Mouse (Mus musculus): Measurements from ENCODE around the gene Gopc.
A peak's percentile ranks its signal among the peaks of the same experiment; 100 is the strongest.

The Gopc gene

DNA sequence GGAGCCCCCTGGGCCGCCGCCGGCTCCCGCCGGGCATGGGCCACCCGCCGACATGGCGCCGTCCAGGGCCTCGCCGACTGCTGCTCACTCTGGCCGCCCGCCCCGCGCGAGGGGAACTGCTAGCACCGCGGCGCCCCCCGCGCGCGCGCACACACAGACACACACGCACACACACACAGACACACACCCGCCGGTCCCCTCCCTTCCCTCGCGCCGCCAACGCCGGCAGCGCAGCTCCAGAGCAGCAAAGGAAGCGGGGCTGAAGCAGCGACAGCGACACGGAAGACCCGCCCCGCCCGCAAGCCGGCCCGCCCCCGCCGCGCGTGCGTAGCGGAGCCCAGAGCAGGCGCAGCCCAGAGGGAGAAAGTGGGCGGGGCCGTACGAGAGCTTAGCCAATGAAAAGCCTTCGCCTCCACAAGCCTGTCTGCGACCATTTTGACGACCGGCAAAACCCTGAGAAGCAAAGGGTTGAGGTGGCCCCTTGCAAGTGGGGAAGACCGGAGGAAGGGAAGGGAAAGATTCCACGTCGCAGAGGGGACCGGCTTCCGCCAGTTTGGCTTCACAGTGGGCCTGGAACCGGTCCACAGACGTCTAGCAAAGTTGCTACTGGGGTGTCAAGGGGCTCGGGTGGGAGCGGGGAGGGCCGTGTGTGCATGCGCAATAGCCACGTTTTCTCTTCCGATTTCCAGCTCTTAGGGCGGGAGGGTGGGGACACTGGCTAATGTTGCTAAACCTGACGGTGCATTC lies at the start of gene Gopc:
TSS of gene Gopc (minus strand) at position 280 of the 747 bp plus-strand sequence.
- Histone ChIP-seq H3K27me3 (ENCODE audit: control insufficient read depth, insufficient read depth, low read length, poor library complexity, severe bottlenecking) (no peaks in the 10 kb centered on the region), H3K36me3 (ENCODE audit: control insufficient read depth, insufficient read depth, low read length, poor library complexity, severe bottlenecking) (no peaks in the 10 kb centered on the region)
- DNase-seq (ENCODE audit: low read depth, low spot score) = peak; percentile 98

DNA sequence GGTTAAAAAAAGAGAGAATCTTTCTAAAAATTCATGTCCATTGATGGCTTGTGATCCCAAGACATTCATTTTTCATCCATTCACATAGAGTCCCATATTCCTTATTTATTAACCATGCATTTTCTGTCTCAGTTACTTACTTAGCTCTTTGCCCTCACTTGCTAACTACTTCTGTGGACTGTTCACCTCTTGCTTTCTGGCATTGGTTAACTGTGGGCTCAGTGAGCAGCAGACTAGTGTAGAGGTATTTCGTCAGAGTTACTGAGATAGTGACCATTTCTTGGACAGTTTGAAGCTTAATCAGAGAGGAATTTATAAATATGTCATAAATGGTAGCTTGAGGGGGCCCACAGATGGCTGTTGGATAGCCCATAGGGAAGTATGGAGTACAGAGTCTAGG lies 49.0 kb upstream of the Gopc start:
- no peak for DNase-seq (ENCODE audit: low read depth, low spot score)
- Histone ChIP-seq H3K36me3 (ENCODE audit: control insufficient read depth, insufficient read depth, low read length, poor library complexity, severe bottlenecking) (peaks cover 9% of the 10 kb centered on the region), H3K27me3 (ENCODE audit: control insufficient read depth, insufficient read depth, low read length, poor library complexity, severe bottlenecking) (no peaks in the 10 kb centered on the region)

DNA sequence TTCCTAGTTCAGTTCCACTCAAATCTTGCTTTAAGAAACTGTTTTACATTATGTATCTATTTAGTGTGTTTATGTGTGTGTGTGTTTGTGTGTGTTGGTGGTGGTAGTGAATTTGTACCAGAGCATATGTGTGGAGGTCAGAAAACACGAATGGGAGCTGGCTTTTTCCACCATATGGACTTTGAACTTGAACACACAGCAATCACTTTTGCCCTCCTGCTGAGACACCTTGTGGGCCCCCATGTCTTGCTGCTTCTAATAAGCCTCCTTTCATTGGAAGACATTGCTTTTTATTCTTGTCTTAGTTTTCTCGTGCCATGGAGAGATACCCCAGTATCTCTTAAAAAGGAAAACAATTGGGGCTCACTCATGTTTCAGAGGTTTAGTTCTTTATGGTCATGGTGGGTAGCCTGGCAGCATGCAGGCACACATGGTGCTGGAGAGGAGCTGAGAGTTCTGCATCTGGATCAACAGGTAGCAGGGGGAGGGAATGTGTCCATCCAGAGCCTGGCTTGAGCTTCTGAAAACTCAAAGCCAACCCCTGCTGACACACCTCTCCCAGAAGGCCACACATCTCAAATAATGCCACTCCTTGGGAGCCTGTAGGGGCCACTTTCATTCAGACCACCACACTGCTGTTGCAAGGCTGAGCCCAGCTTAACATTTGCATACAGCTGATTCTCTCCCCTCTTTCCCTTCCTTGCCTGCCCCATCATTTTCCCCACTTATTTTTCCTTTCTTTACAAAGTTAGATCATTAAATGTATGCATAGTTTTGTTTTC lies 45.9 kb upstream of the Gopc start:
- no peak for DNase-seq (ENCODE audit: low read depth, low spot score)
- Histone ChIP-seq H3K36me3 (ENCODE audit: control insufficient read depth, insufficient read depth, low read length, poor library complexity, severe bottlenecking) (peaks cover 7% of the 10 kb centered on the region), H3K27me3 (ENCODE audit: control insufficient read depth, insufficient read depth, low read length, poor library complexity, severe bottlenecking) (no peaks in the 10 kb centered on the region)

DNA sequence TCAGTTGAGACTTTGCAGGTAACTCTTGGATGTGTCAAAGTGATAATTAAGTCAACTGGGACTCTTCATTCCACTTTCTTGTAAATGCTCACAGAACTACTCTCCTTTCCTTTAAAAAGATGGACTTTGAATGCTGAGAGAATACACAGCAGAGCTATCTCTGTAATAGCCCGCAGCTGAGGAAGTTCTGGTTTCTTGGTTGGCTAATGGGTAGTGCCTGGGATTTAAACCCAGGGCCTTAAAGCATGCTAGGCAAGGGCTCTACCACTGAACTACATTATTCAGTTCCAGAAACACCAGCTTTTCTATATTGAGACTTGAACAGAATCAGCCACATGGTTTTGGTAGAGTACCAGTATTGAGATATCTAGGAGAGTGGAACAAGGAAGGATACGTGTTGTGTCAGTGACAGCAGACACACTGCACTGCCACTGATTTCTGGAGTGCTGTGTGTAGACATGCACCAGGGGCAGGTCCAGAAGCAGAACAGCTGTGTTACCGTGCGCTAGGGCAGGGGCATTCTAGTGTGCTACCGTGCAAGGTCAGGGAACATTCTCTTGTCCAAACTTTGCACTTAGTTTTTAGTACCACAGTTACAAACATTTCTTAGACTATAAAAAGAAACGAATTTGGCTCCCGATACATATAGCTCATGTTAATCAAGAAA lies 44.5 kb upstream of the Gopc start:
- Histone ChIP-seq H3K27me3 (ENCODE audit: control insufficient read depth, insufficient read depth, low read length, poor library complexity, severe bottlenecking) (no peaks in the 10 kb centered on the region), H3K36me3 (ENCODE audit: control insufficient read depth, insufficient read depth, low read length, poor library complexity, severe bottlenecking) (peaks cover 2% of the 10 kb centered on the region; the same call in 1 of the 2 replicates)
- DNase-seq (ENCODE audit: low read depth, low spot score) = no peak

DNA sequence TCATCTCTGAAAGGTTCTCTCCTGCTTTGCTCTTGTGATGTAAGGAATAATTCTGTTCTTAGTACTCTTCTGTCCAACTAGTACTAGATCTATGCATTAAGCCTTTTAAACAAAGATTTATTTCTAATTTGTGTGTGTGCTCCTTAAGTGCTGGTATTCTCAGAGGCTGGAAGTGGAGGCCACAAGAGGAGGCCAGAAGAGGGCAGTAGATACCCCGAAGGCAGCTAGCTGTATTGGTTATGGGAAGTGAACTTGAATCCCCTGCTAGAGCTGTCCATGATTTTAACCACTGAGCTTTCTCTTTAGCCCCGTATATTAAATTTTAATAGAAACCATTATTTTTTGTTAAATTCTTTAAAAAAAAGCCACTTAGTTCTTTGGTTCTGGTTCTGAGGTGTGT lies 41.2 kb upstream of the Gopc start:
- Histone ChIP-seq H3K27me3 (ENCODE audit: control insufficient read depth, insufficient read depth, low read length, poor library complexity, severe bottlenecking) (no peaks in the 10 kb centered on the region), H3K36me3 (ENCODE audit: control insufficient read depth, insufficient read depth, low read length, poor library complexity, severe bottlenecking) (no peaks in the 10 kb centered on the region; the same call in 1 of the 2 replicates)
- peak; percentile 50 for DNase-seq (ENCODE audit: low read depth, low spot score)

DNA sequence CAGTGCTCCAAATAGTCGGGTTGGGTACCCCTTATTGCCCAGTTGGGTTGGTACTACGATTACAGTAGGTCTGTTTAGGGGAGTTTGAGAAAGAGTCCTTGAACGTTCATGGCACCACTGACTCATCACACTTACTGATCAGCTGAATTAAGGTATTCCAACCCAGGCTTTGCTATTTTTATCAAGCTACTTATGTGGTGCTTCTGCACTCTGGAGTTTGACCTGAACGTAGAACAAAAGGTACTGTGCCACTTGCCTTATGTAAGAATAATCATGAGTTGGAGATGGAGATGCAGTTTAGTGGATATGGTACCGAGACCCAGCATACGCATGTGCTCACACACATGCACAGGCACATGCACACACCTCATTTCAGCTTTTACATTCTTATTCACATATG lies 39.8 kb upstream of the Gopc start:
- Histone ChIP-seq H3K27me3 (ENCODE audit: control insufficient read depth, insufficient read depth, low read length, poor library complexity, severe bottlenecking) (no peaks in the 10 kb centered on the region), H3K36me3 (ENCODE audit: control insufficient read depth, insufficient read depth, low read length, poor library complexity, severe bottlenecking) (no peaks in the 10 kb centered on the region; the same call in 1 of the 2 replicates)
- DNase-seq (ENCODE audit: low read depth, low spot score) = no peak

DNA sequence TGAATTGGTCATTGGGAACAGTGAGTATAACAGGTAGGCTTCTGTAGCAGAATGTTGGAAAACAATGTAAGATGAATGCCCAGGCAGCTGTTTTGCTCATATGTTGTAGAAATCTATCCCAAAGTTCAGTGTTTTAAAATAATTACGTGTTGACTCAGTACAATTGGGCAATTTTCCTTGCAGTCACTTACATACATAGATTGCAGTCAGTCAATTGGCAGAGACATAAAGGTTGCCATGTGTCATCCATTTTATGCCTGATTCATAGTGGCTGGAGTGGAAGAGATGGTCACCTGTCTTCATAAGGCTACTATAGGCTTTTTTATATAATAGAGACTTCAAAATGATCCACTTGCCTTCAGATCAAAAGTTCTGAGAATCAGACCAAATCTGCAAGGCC lies 38.6 kb upstream of the Gopc start:
- DNase-seq (ENCODE audit: low read depth, low spot score) = no peak
- H3K27me3 ChIP-seq (ENCODE audit: control insufficient read depth, insufficient read depth, low read length, poor library complexity, severe bottlenecking) = no peaks in the 10 kb centered on the region
- H3K36me3 ChIP-seq (ENCODE audit: control insufficient read depth, insufficient read depth, low read length, poor library complexity, severe bottlenecking) = no peaks in the 10 kb centered on the region; the same call in 1 of the 2 replicates

DNA sequence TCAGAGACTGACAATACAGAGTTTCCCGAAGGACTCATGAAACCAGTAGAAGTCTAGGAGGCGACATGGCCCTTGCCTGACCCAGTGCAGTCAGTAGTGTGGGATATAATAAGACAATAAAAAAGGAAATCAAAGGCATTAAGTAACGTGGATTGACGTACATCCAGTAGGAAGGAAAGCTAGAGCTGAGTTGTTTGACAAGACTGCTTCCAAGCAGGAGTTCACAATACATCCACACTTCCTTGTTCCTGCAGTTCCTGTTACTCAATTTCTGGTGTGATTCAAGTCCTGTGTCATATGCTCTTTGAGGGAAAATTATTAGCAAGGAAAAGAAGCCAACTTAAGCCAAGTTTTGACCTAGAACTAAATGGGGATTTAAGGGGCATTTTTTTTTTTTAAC lies 37.5 kb upstream of the Gopc start:
- no peaks in the 10 kb centered on the region; the same call in 1 of the 2 replicates for H3K36me3 ChIP-seq (ENCODE audit: control insufficient read depth, insufficient read depth, low read length, poor library complexity, severe bottlenecking)
- no peak for DNase-seq (ENCODE audit: low read depth, low spot score)
- no peaks in the 10 kb centered on the region for H3K27me3 ChIP-seq (ENCODE audit: control insufficient read depth, insufficient read depth, low read length, poor library complexity, severe bottlenecking)

DNA sequence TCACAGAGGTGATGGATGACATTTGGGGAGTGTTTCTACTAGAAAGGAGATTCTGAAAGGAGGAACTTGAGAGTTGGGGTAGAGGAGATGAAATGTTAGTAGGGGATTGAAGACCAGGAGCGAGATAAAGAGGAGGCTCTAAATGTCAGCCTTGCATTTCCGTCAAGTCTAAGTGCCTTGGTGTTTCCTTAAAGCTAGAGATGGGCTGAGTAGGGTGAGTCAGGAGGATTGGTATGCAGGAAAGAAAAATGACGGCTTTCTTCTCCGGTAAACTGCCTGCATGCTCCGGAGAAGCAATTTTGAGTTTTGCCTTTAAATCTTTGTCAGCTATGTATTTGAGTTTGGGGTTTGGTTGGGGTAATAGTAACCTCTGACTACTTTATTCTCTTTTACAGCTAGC lies 37.0 kb upstream of the Gopc start:
- Histone ChIP-seq H3K27me3 (ENCODE audit: control insufficient read depth, insufficient read depth, low read length, poor library complexity, severe bottlenecking) (no peaks in the 10 kb centered on the region), H3K36me3 (ENCODE audit: control insufficient read depth, insufficient read depth, low read length, poor library complexity, severe bottlenecking) (no peaks in the 10 kb centered on the region; the same call in 1 of the 2 replicates)
- no peak for DNase-seq (ENCODE audit: low read depth, low spot score)

DNA sequence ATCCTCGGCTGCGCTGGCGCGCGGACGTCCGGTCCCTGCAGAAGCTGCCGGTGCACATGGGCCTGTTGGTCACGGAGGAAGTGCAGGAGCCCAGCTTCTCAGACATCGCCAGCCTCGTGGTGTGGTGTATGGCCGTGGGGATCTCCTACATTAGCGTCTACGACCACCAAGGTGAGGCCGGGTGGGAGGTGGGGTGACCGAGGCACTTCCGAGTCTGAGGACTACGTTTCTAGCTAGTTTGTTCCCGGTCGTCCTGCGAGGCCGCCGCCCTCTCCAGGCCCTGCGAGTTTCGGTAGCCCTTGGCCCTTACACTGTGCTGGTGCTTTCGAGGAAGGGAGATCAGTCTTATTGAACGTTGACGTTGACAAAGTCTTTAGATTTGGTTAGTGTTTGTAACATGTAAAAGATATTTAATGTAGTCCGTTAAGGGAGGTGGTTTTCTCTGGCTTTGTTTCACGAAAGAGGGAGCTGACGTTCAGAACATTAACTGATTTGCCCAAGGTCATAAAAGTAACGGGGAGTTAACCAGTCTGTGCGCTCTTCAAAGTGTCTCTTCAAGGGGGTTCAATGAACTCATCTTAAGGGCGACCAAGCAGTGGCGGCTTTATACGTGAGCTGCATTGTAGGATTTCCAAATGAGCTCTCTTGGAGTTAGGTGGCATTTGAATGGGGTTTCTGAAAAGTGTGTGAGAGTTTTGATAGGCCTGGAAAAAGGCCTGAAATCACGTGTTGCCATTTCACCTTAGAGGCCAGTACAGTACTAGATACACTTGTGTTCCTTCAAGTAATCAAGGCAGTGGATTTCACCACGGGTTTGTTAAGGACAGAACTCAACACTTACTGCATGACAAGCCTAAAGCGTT lies 36.3 kb upstream of the Gopc start:
- H3K36me3 ChIP-seq (ENCODE audit: control insufficient read depth, insufficient read depth, low read length, poor library complexity, severe bottlenecking) = no peaks in the 10 kb centered on the region; the same call in 1 of the 2 replicates
- no peak for DNase-seq (ENCODE audit: low read depth, low spot score)
- no peaks in the 10 kb centered on the region for H3K27me3 ChIP-seq (ENCODE audit: control insufficient read depth, insufficient read depth, low read length, poor library complexity, severe bottlenecking)

DNA sequence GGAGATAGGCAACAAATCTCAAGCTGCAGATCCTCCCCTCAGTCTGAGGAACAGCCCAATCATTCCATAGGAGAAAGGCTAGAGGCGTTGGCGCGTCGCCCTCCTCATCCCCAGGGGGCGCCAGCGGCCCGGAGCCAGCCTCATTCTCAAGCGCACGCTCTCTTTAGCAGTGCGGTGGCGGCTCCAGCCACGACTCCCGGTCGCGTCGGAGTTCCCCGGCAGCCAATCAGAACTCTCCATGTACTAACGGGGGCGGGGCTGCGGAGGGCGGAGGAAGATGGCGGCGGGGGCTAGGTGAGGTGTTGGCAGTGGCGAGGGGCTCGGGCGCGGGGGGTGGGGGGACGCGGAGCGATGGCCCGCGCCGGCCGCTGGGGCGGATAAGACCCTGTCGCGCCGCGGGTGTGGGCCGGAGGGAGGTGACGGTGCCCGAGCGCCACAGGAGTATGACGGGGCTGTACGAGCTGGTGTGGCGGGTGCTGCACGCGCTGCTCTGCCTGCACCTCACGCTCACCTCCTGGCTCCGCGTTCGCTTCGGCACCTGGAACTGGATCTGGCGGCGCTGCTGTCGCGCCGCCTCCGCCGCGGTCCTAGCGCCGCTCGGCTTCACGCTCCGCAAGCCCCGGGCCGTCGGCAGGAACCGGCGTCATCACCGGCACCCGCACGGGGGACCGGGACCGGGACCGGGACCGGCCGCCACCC lies 35.5 kb upstream of the Gopc start, which contains the start of gene Nus1:
TSS of gene Nus1 (plus strand) at position 249 of the 699 bp plus-strand sequence.
- Histone ChIP-seq H3K36me3 (ENCODE audit: control insufficient read depth, insufficient read depth, low read length, poor library complexity, severe bottlenecking) (no peaks in the 10 kb centered on the region; the same call in 1 of the 2 replicates), H3K27me3 (ENCODE audit: control insufficient read depth, insufficient read depth, low read length, poor library complexity, severe bottlenecking) (no peaks in the 10 kb centered on the region)
- peak; percentile 97 for DNase-seq (ENCODE audit: low read depth, low spot score)

DNA sequence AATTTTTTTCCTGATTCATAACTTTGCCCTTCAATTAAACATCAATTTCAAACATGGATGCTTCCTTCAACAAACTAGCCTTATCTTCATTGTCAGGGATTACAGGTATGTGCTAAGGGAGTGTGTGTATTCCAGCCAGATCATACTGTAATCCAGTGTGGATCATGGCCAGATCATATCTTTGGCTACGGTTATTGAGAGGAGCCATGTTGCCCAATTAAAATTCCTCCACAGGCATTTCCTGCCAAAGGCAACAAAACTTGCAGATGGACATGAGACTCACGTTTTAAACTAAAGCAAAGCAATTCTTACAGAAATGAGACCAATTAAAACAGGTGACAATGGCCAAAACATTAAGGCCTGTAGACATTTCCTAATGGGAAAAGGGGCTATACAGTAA lies 34.5 kb upstream of the Gopc start:
- DNase-seq (ENCODE audit: low read depth, low spot score) = no peak
- H3K27me3 ChIP-seq (ENCODE audit: control insufficient read depth, insufficient read depth, low read length, poor library complexity, severe bottlenecking) = no peaks in the 10 kb centered on the region
- no peaks in the 10 kb centered on the region; the same call in 1 of the 2 replicates for H3K36me3 ChIP-seq (ENCODE audit: control insufficient read depth, insufficient read depth, low read length, poor library complexity, severe bottlenecking)

DNA sequence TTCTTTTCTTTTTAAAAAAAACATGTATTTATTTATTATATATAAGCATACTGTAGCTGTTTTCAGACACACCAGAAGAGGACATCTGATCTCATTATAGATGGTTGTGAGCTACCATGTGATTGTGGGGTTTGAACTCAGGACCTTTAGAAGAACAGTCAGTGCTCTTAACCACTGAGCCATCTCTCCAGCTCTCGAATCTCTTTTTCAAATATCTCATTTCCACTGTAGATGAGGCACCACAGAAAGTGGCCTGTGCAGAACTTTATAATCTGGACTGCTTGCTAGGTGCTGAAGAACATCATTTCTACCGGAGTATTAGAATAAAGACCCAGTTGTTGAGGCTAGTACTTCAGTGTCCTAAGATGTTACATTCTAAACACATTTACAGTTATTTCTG lies 33.1 kb upstream of the Gopc start:
- no peak for DNase-seq (ENCODE audit: low read depth, low spot score)
- Histone ChIP-seq H3K27me3 (ENCODE audit: control insufficient read depth, insufficient read depth, low read length, poor library complexity, severe bottlenecking) (no peaks in the 10 kb centered on the region), H3K36me3 (ENCODE audit: control insufficient read depth, insufficient read depth, low read length, poor library complexity, severe bottlenecking) (no peaks in the 10 kb centered on the region; the same call in 1 of the 2 replicates)

DNA sequence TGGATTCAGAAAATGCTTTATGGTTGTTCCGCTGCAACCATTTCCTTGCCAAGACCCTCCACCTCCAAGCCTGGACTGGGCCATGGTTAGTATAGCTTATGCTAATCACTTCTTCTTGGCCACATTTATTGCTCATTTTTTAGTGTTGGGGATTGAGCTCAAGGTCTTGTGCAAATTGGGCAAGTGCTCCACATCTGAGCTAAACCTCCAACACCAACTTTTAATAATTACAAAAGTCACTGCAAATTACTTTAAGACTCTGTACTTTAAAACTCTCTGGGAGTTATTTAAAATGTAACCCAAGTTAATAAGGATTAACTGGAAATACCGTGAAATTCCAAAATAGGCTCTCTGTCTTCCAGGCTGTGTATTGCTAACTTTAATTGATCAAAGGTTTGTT lies 25.6 kb upstream of the Gopc start:
- no peak for DNase-seq (ENCODE audit: low read depth, low spot score)
- no peaks in the 10 kb centered on the region for H3K27me3 ChIP-seq (ENCODE audit: control insufficient read depth, insufficient read depth, low read length, poor library complexity, severe bottlenecking)
- H3K36me3 ChIP-seq (ENCODE audit: control insufficient read depth, insufficient read depth, low read length, poor library complexity, severe bottlenecking) = no peaks in the 10 kb centered on the region

Data from splenic B cell, adult 2 months (primary cell).